Comparison of ENCODE assay signal across 29 mouse cellular contexts in genomic region chr5:101124941-101125453, GRCm38 (mm10).
A peak's percentile ranks its signal among the peaks of the same experiment; 100 is the strongest.
DNase-seq lines count a peak whose midpoint lies in the region; ATAC-seq lines count a peak whose summit lies in the region.
"Had no signal": no experiment of that assay in that cellular context is flagged by ENCODE, and none has a peak within 500 bp of the region (broad histone marks: within the 10 kb centered on the region; RNA-seq: fewer than 3 reads in every experiment).

No protein-coding gene starts in this region.

- no peaks in the 10 kb centered on the region for H3K9me3 ChIP-seq in kidney, embryonic 15.5 days (replicated peaks)
- no peaks in the 10 kb centered on the region for H3K9me3 ChIP-seq in embryonic facial prominence, embryonic 11.5 days (replicated peaks; ENCODE audit: control insufficient read depth, low read length)
- H3K9me3 ChIP-seq: forebrain, embryonic 13.5 days; heart, embryonic 13.5 days had no signal

- H3K4me3 ChIP-seq in kidney, embryonic 15.5 days (replicated peaks) = no peak overlapping the region
- H3K4me3 ChIP-seq in embryonic facial prominence, embryonic 11.5 days (ENCODE audit: low read depth, low read length) = no peak overlapping the region
- H3K4me3 ChIP-seq: forebrain, embryonic 13.5 days; heart, embryonic 13.5 days; liver, embryonic 15.5 days; myocyte had no signal

- H3K27ac ChIP-seq in kidney, embryonic 15.5 days = peak overlapping the region; percentile 13; the same call in 1 of the 2 replicates
- H3K27ac ChIP-seq in embryonic facial prominence, embryonic 11.5 days (replicated peaks; ENCODE audit: low read depth, low read length) = no peak overlapping the region
- H3K27ac ChIP-seq: forebrain, embryonic 13.5 days; heart, embryonic 13.5 days; liver, embryonic 15.5 days; stomach, postnatal 0 days had no signal

- no peak for DNase-seq in kidney, adult 9 months
- DNase-seq in embryo, embryonic 10.5 days (ENCODE audit: low spot score) = peak; percentile 77
- peak; percentile 14 for DNase-seq in embryonic facial prominence, embryonic 11.5 days (ENCODE audit: low spot score)
- DNase-seq in c-Kit-positive CD71-positive TER-119-positive erythroid progenitor cells, embryonic 14.5 days (ENCODE audit: low spot score) = no peak
- no peak for DNase-seq in B cell, adult 2 months
- DNase-seq: adrenal gland, adult 2 months; adrenal gland, postnatal 36 days; cerebellum, adult 2 months; cerebellum, postnatal 14 days; gastrocnemius, postnatal 10 days; heart, postnatal 10 days; kidney, postnatal 10 days; layer of hippocampus, adult 9-11 months; lung, embryonic 14.5 days; lung, postnatal 14 days; spleen, adult 18-20 months; thymus, adult 18-20 months; thymus, postnatal 25 days had no signal

- WGBS in kidney, embryonic 15.5 days = 36% methylated on average over 5 of the region's 5 CpGs
- WGBS in embryonic facial prominence, embryonic 11.5 days = 24% methylated on average over 5 of the region's 5 CpGs

- H3K36me3 ChIP-seq in kidney, embryonic 15.5 days = no peaks in the 10 kb centered on the region
- H3K36me3 ChIP-seq in embryonic facial prominence, embryonic 11.5 days (replicated peaks; ENCODE audit: control insufficient read depth, insufficient read depth, low read depth, low read length) = no peaks in the 10 kb centered on the region
- H3K36me3 ChIP-seq: heart, embryonic 13.5 days; liver, embryonic 15.5 days had no signal

- H3K4me2 ChIP-seq in kidney, embryonic 15.5 days = no peak overlapping the region
- no peak overlapping the region for H3K4me2 ChIP-seq in embryonic facial prominence, embryonic 11.5 days (ENCODE audit: low read depth, low read length)
- H3K4me2 ChIP-seq: forebrain, embryonic 13.5 days; heart, embryonic 13.5 days; liver, embryonic 15.5 days; lung, embryonic 14.5 days; midbrain, embryonic 11.5 days had no signal

- H3K9ac ChIP-seq in kidney, embryonic 15.5 days = no peak overlapping the region
- no peak overlapping the region for H3K9ac ChIP-seq in embryonic facial prominence, embryonic 11.5 days (replicated peaks; ENCODE audit: low read length)
- H3K9ac ChIP-seq: forebrain, embryonic 13.5 days; heart, embryonic 13.5 days; liver, embryonic 15.5 days; lung, embryonic 14.5 days had no signal

- ATAC-seq in kidney, embryonic 15.5 days (replicated peaks; ENCODE audit: low FRiP score) = peak; percentile 46
- no peak for ATAC-seq in embryonic facial prominence, embryonic 11.5 days (replicated peaks; ENCODE audit: insufficient number of reproducible peaks, low FRiP score, low TSS enrichment, low read depth)
- no peak for ATAC-seq in megakaryocyte, adult 5-6 weeks (ENCODE audit: poor library complexity, severe bottlenecking)
- ATAC-seq: activated CD4-positive, CD25-positive, alpha-beta regulatory T cell, adult 4 months; forebrain, embryonic 13.5 days; intestine, embryonic 16.5 days; midbrain, embryonic 16.5 days had no signal

- peaks cover 20% of the 10 kb centered on the region; the same call in 1 of the 2 replicates for H3K4me1 ChIP-seq in kidney, embryonic 15.5 days
- no peaks in the 10 kb centered on the region for H3K4me1 ChIP-seq in embryonic facial prominence, embryonic 11.5 days (ENCODE audit: control insufficient read depth, insufficient read depth, low read length)
- H3K4me1 ChIP-seq: liver, embryonic 15.5 days had no signal

- no peaks in the 10 kb centered on the region for H3K27me3 ChIP-seq in kidney, embryonic 15.5 days
- no peaks in the 10 kb centered on the region for H3K27me3 ChIP-seq in embryonic facial prominence, embryonic 11.5 days (ENCODE audit: control insufficient read depth, insufficient read depth, low read length)
- H3K27me3 ChIP-seq: forebrain, embryonic 13.5 days; heart, embryonic 13.5 days; liver, embryonic 15.5 days had no signal

Comparison
In these comparisons a context has a peak if more than half of its experiments do, and no peak if none do; other contexts are left out.
1. DNase-seq: peak in embryo, embryonic 10.5 days (single experiment) and embryonic facial prominence, embryonic 11.5 days (single experiment); none in kidney, adult 9 months (single experiment), c-Kit-positive CD71-positive TER-119-positive erythroid progenitor cells, embryonic 14.5 days (single experiment) and B cell, adult 2 months (0 of 2).